Mouse (Mus musculus) embryonic facial prominence, embryonic 13.5 days (tissue): ENCODE results near the gene Krt33b. TPM values are rescaled to one million over a fixed set of nuclear protein-coding genes. Genes with fewer than 3 reads are reported as not detected.

Experiments used
- ATAC-seq: fragments of 200-750 bp; cut with Nextera tagmentation; 2 replicates; pipeline ENCODE4 v1.8.0; 2017; ENCODE audit warnings: low read depth; ENCODE audit not compliant: insufficient number of reproducible peaks, insufficient read depth, low FRiP score, low TSS enrichment
- H3K27ac ChIP-seq: fragments of 300-500 bp; sonication (generic); 2 replicates; pipeline ENCODE4 v1.5.1; 2015; ENCODE audit warnings: moderate library complexity, mild to moderate bottlenecking, inconsistent platforms
- H3K27me3 ChIP-seq: fragments of 300-500 bp; sonication (generic); 2 replicates; pipeline ENCODE4 v1.6.1; 2015; ENCODE audit warnings: mild to moderate bottlenecking, inconsistent platforms
- H3K36me3 ChIP-seq: fragments of 300-500 bp; sonication (generic); 2 replicates; pipeline ENCODE4 v1.6.1; 2015; ENCODE audit warnings: mild to moderate bottlenecking, inconsistent platforms
- H3K4me1 ChIP-seq: fragments of 300-500 bp; sonication (generic); 2 replicates; pipeline ENCODE4 v1.6.1; 2015; ENCODE audit warnings: inconsistent platforms
- H3K4me2 ChIP-seq: fragments of 300-500 bp; sonication (generic); 2 replicates; pipeline ENCODE4 v1.6.1; 2015; ENCODE audit warnings: moderate library complexity, mild to moderate bottlenecking, inconsistent platforms
- H3K4me3 ChIP-seq: fragments of 300-500 bp; sonication (generic); 2 replicates; pipeline ENCODE4 v1.5.1; 2015; ENCODE audit warnings: mild to moderate bottlenecking, inconsistent platforms
- H3K9ac ChIP-seq: fragments of 300-500 bp; sonication (generic); 2 replicates; pipeline ENCODE4 v1.6.1; 2015; ENCODE audit warnings: mild to moderate bottlenecking, inconsistent platforms
- H3K9me3 ChIP-seq: fragments of 300-500 bp; sonication (generic); 2 replicates; pipeline ENCODE4 v1.6.1; 2016; ENCODE audit warnings: inconsistent platforms
- WGBS: fragments of 180-500 bp; shearing (Covaris S2); methylation state at CpG from one replicate; pipeline ENCODE4 v1.1.7; 2015; ENCODE audit warnings: mixed read lengths; 5-methylcytosine and 5-hydroxymethylcytosine counted together
- polyA plus RNA-seq: library from polyadenylated mRNA; unstranded; fragments of >200 nt; fragmentation: Nextera tagmentation; extraction: Ambion mirVana; gene quantifications from 2 replicates; pipeline ENCODE4 v1.2.1, GENCODE M21; 2015

Krt33b gene
- polyA plus RNA-seq, 1 experiment from 2014 or later: not detected

- Histone ChIP-seq H3K36me3 (no peaks in the 10 kb centered on the region), H3K9ac (no peak overlapping the region), H3K4me2 (no peak overlapping the region), H3K4me1 (no peaks in the 10 kb centered on the region), H3K27me3 (no peaks in the 10 kb centered on the region), H3K9me3 (no peaks in the 10 kb centered on the region), H3K27ac (no peak overlapping the region), H3K4me3 (no peak overlapping the region)
- ATAC-seq: no peak
- 97% methylated on average over 1 of the region's 1 CpGs for WGBS
Measured at GRCm38 (mm10) chr11:100019466-100019865, 10.2 kb downstream of the Krt33b start.

- no peaks in the 10 kb centered on the region for H3K9me3 ChIP-seq
- no peak for ATAC-seq
- no peak within 1 kb of the TSS for H3K4me3 ChIP-seq
- 87% methylated on average over 4 of the region's 4 CpGs for WGBS
- H3K4me1 ChIP-seq: no peaks in the 10 kb centered on the region
- H3K4me2 ChIP-seq: no peak within 1 kb of the TSS
- H3K36me3 ChIP-seq: no peaks in the 10 kb centered on the region
- H3K27ac ChIP-seq: no peak within 1 kb of the TSS
- no peak within 1 kb of the TSS for H3K9ac ChIP-seq
- no peaks in the 10 kb centered on the region for H3K27me3 ChIP-seq
Measured at GRCm38 (mm10) chr11:100016112-100016511, 13.6 kb downstream of the Krt33b start, which contains the start of gene Krt33a. Gene Krt33a, minus strand, starts transcription at chr11:100016212.

- 60% methylated on average over 4 of the region's 4 CpGs for whole genome bisulfite sequencing
- Histone ChIP-seq H3K4me3 (no peak overlapping the region), H3K27me3 (no peaks in the 10 kb centered on the region), H3K36me3 (no peaks in the 10 kb centered on the region), H3K9me3 (no peaks in the 10 kb centered on the region), H3K27ac (no peak overlapping the region; the same call in 1 of the 2 replicates), H3K4me1 (no peaks in the 10 kb centered on the region), H3K4me2 (no peak overlapping the region), H3K9ac (no peak overlapping the region)
- ATAC-seq: no peak
Measured at GRCm38 (mm10) chr11:100013691-100014171, 15.9 kb downstream of the Krt33b start.

- Histone ChIP-seq H3K4me1 (no peaks in the 10 kb centered on the region), H3K9me3 (no peaks in the 10 kb centered on the region), H3K4me3 (no peak overlapping the region), H3K27ac (no peak overlapping the region), H3K27me3 (no peaks in the 10 kb centered on the region), H3K4me2 (no peak overlapping the region), H3K36me3 (no peaks in the 10 kb centered on the region), H3K9ac (no peak overlapping the region)
- ATAC-seq: no peak
- WGBS: 84% methylated on average over 5 of the region's 5 CpGs
Measured at GRCm38 (mm10) chr11:100010682-100011081, 19.0 kb downstream of the Krt33b start.

GRCm38 (mm10) chr11:100008336-100008735, 21.3 kb downstream of the Krt33b start:
- no peaks in the 10 kb centered on the region for H3K27me3 ChIP-seq
- H3K9me3 ChIP-seq: no peaks in the 10 kb centered on the region
- no peak for ATAC-seq
- H3K36me3 ChIP-seq: no peaks in the 10 kb centered on the region
- no peaks in the 10 kb centered on the region for H3K4me1 ChIP-seq
- no peak overlapping the region for H3K9ac ChIP-seq
- 87% methylated on average over 5 of the region's 5 CpGs for WGBS
- H3K4me3 ChIP-seq: no peak overlapping the region
- H3K4me2 ChIP-seq: no peak overlapping the region
- H3K27ac ChIP-seq: no peak overlapping the region

GRCm38 (mm10) chr11:100006624-100007023, 23.0 kb downstream of the Krt33b start:
- Histone ChIP-seq H3K4me2 (no peak overlapping the region), H3K27ac (no peak overlapping the region), H3K36me3 (no peaks in the 10 kb centered on the region), H3K27me3 (no peaks in the 10 kb centered on the region), H3K9ac (no peak overlapping the region), H3K4me1 (no peaks in the 10 kb centered on the region), H3K4me3 (no peak overlapping the region), H3K9me3 (0 out of 2 replicates have a peak, but pooled peaks cover under 1% of the 10 kb centered on the region)
- ATAC-seq: no peak
- 59% methylated on average over 3 of the region's 3 CpGs for WGBS

- Histone ChIP-seq H3K27me3 (no peaks in the 10 kb centered on the region), H3K36me3 (no peaks in the 10 kb centered on the region), H3K9ac (no peak overlapping the region), H3K9me3 (0 out of 2 replicates have a peak, but pooled peaks cover 3% of the 10 kb centered on the region), H3K4me2 (no peak overlapping the region), H3K27ac (no peak overlapping the region), H3K4me1 (no peaks in the 10 kb centered on the region), H3K4me3 (no peak overlapping the region)
- no peak for ATAC-seq
- WGBS: 80% methylated on average over 8 of the region's 8 CpGs
Measured at GRCm38 (mm10) chr11:100005905-100006304, 23.8 kb downstream of the Krt33b start.

GRCm38 (mm10) chr11:100004846-100005245, 24.8 kb downstream of the Krt33b start:
- Histone ChIP-seq H3K4me3 (no peak overlapping the region), H3K36me3 (no peaks in the 10 kb centered on the region), H3K4me2 (no peak overlapping the region), H3K4me1 (no peaks in the 10 kb centered on the region), H3K27ac (no peak overlapping the region), H3K9ac (no peak overlapping the region), H3K9me3 (0 out of 2 replicates have a peak, but pooled peaks cover 3% of the 10 kb centered on the region), H3K27me3 (no peaks in the 10 kb centered on the region)
- no peak for ATAC-seq
- 19% methylated on average over 6 of the region's 6 CpGs for WGBS

GRCm38 (mm10) chr11:99999091-99999490, 30.6 kb downstream of the Krt33b start:
- H3K27me3 ChIP-seq: peaks cover 21% of the 10 kb centered on the region
- 90% methylated on average over 7 of the region's 7 CpGs for WGBS
- no peak for ATAC-seq
- H3K27ac ChIP-seq: no peak overlapping the region
- no peak overlapping the region for H3K4me2 ChIP-seq
- H3K9ac ChIP-seq: no peak overlapping the region
- no peak overlapping the region for H3K4me3 ChIP-seq
- H3K9me3 ChIP-seq: 0 out of 2 replicates have a peak, but pooled peaks cover 3% of the 10 kb centered on the region
- no peaks in the 10 kb centered on the region for H3K36me3 ChIP-seq
- no peaks in the 10 kb centered on the region for H3K4me1 ChIP-seq

- no peak overlapping the region for H3K27ac ChIP-seq
- H3K4me3 ChIP-seq: no peak overlapping the region
- no peak overlapping the region for H3K4me2 ChIP-seq
- 67% methylated on average over 4 of the region's 4 CpGs for WGBS
- H3K4me1 ChIP-seq: no peaks in the 10 kb centered on the region
- no peaks in the 10 kb centered on the region for H3K9me3 ChIP-seq
- no peak for ATAC-seq
- H3K9ac ChIP-seq: no peak overlapping the region
- no peaks in the 10 kb centered on the region for H3K36me3 ChIP-seq
- H3K27me3 ChIP-seq: peaks cover 40% of the 10 kb centered on the region
Measured at GRCm38 (mm10) chr11:99994384-99994661, 35.3 kb downstream of the Krt33b start.

- ATAC-seq: no peak
- 25% methylated on average over 26 of the region's 26 CpGs for WGBS
- H3K4me3 ChIP-seq: no peak within 1 kb of the TSS
Measured at GRCm38 (mm10) chr11:99993620-99994383, 35.9 kb downstream of the Krt33b start, which contains the start of gene Krtap17-1. Gene Krtap17-1, minus strand, starts transcription at chr11:99993994.

GRCm38 (mm10) chr11:99990571-99990970, 39.1 kb downstream of the Krt33b start:
- no peak overlapping the region for H3K27ac ChIP-seq
- H3K4me2 ChIP-seq: no peak overlapping the region
- ATAC-seq: no peak
- peaks cover 42% of the 10 kb centered on the region for H3K27me3 ChIP-seq
- no peaks in the 10 kb centered on the region for H3K4me1 ChIP-seq
- H3K4me3 ChIP-seq: no peak overlapping the region
- 79% methylated on average over 3 of the region's 3 CpGs for WGBS
- H3K36me3 ChIP-seq: no peaks in the 10 kb centered on the region
- no peaks in the 10 kb centered on the region for H3K9me3 ChIP-seq
- no peak overlapping the region for H3K9ac ChIP-seq

More at GRCm38 (mm10) chr11:99993620-99994383, 35.9 kb downstream of the Krt33b start, which contains the start of gene Krtap17-1:
- no peak within 1 kb of the TSS for H3K27ac ChIP-seq
- H3K9ac ChIP-seq: no peak within 1 kb of the TSS
- H3K4me1 ChIP-seq: no peaks in the 10 kb centered on the region
- H3K36me3 ChIP-seq: no peaks in the 10 kb centered on the region
- H3K9me3 ChIP-seq: no peaks in the 10 kb centered on the region
- H3K4me2 ChIP-seq: no peak within 1 kb of the TSS
- peaks cover 40% of the 10 kb centered on the region for H3K27me3 ChIP-seq
